Mouse (Mus musculus) ES-Bruce4 (cell line): ENCODE measurements around the gene Dnajc28. TPM values are rescaled to one million over a fixed set of nuclear protein-coding genes. Genes with fewer than 3 reads are reported as not detected.

Experiments used
- H3K27ac ChIP-seq: 2 replicates; pipeline ENCODE4 v1.5.1; 2012; ENCODE audit warnings: low read length, inconsistent platforms; ENCODE audit not compliant: insufficient read depth
- H3K27me3 ChIP-seq: 2 replicates; pipeline ENCODE4 v1.6.1; 2012; ENCODE audit warnings: mild to moderate bottlenecking, low read length, inconsistent platforms; ENCODE audit not compliant: control insufficient read depth, poor library complexity, insufficient read depth, severe bottlenecking
- H3K36me3 ChIP-seq: 2 replicates; pipeline ENCODE4 v1.6.1; 2012; ENCODE audit warnings: inconsistent platforms, mild to moderate bottlenecking, low read length, moderate library complexity; ENCODE audit not compliant: control insufficient read depth, poor library complexity, insufficient read depth, severe bottlenecking
- H3K4me1 ChIP-seq: one replicate; pipeline ENCODE4 v1.8.1; 2011; ENCODE audit warnings: low read length; ENCODE audit not compliant: control insufficient read depth, insufficient read depth
- H3K4me3 ChIP-seq: 2 replicates; pipeline ENCODE4 v1.5.1; 2011; ENCODE audit warnings: low read depth, mild to moderate bottlenecking, low read length
- H3K9ac ChIP-seq: 2 replicates; pipeline ENCODE4 v1.6.1; 2012; ENCODE audit warnings: low read depth, mild to moderate bottlenecking, inconsistent platforms; ENCODE audit not compliant: poor library complexity, severe bottlenecking
- H3K9me3 ChIP-seq: replicated peaks from 2 replicates; pipeline ENCODE4 v1.6.1; 2012; ENCODE audit warnings: mild to moderate bottlenecking, low read length, inconsistent platforms; ENCODE audit not compliant: control insufficient read depth, poor library complexity, insufficient read depth, severe bottlenecking
- CTCF ChIP-seq: IDR thresholded peaks from one replicate; pipeline ENCODE4 v1.8.1; 2011; ENCODE audit warnings: low read depth, low read length
- EP300 ChIP-seq: IDR thresholded peaks from 2 replicates; pipeline ENCODE4 v1.6.1; 2011; ENCODE audit warnings: low read depth, low read length; ENCODE audit not compliant: insufficient read depth
- POLR2A ChIP-seq: IDR thresholded peaks from one replicate; pipeline ENCODE4 v1.8.1; 2011; ENCODE audit warnings: low read length; ENCODE audit not compliant: insufficient read depth
- polyA plus RNA-seq: library from polyadenylated mRNA; stranded (reverse); fragments of >200 nt; gene quantifications from 2 replicates; pipeline ENCODE4 v1.2.4, GENCODE M21; 2011; ENCODE audit warnings: low read depth; ENCODE audit not compliant: missing spikeins, insufficient read depth, insufficient read length

Dnajc28 gene
- polyA plus RNA-seq, 1 experiment = 4.9 TPM

DNA sequence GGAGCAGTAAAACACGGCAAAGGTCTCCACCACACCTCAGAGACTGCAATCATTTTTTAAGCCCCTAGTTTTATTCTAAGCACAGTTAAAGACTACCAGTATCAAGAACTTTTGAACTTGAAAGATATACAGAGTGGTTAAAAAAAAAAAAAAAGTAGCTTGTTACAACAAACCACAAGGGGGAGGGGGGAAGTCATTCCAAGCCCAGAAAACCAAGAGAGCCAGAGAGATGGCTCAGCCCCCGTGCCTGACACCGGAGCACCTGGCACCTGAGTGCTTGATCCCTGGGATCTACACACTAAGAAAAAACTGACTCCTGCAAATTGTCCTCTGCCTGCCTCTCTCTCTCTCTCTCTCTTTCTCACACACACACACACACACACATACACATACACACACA lies 25.6 kb downstream of the Dnajc28 start:
- H3K9ac ChIP-seq = no peak overlapping the region
- no peaks in the 10 kb centered on the region for H3K36me3 ChIP-seq
- H3K4me1 ChIP-seq = no peaks in the 10 kb centered on the region
- H3K4me3 ChIP-seq = no peak overlapping the region
- H3K27ac ChIP-seq = no peak overlapping the region
- TF ChIP-seq CTCF = no peak
- TF ChIP-seq POLR2A = no peak
- TF ChIP-seq EP300 = no peak
- no peaks in the 10 kb centered on the region for H3K9me3 ChIP-seq
- no peaks in the 10 kb centered on the region for H3K27me3 ChIP-seq

DNA sequence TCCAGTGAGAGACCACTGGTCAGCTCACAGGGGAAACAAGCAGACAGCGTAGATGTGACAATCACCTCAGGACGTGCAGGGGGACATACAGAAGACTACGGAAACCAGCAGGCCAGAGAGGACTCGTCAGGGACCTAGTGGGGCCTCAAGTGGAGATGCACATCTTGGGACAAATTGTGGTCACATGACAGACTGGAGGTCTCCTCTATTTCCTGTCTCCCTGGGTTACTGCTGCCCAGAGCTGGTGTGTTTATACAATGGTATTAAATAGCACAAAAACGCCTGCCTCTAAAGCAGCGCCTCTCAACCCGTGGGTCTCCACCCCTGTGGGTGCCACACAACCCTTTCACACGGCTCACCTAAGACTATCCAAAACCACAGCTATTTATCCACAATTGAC lies 26.7 kb downstream of the Dnajc28 start:
- Histone ChIP-seq H3K36me3 (no peaks in the 10 kb centered on the region), H3K4me3 (no peak overlapping the region), H3K9me3 (no peaks in the 10 kb centered on the region), H3K9ac (no peak overlapping the region), H3K27ac (no peak overlapping the region), H3K4me1 (no peaks in the 10 kb centered on the region), H3K27me3 (no peaks in the 10 kb centered on the region)
- TF ChIP-seq POLR2A = no peak
- TF ChIP-seq CTCF = no peak
- no peak for TF ChIP-seq EP300

DNA sequence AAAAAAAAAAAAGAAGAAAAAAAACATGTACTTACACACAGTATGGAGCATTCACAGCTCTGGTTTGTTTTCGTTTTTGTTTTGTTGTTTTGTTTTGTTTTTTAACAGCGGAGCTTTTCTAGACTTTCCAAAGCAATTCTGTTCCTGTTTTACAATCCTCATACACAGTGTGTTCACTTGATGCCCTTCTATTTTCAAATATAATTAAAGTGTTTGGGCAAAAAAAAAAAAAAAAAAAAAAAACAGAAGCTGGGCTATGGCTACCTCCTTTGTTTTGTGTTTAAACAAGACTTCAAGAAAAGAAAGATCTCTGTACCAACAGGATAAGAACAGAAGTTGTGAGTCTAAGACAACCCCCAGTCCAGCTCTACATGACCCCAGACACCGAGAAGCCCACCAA lies 30.1 kb downstream of the Dnajc28 start:
- Histone ChIP-seq H3K27me3 (no peaks in the 10 kb centered on the region), H3K9ac (no peak overlapping the region), H3K4me1 (no peaks in the 10 kb centered on the region), H3K36me3 (peaks cover 3% of the 10 kb centered on the region; the same call in 1 of the 2 replicates), H3K9me3 (no peaks in the 10 kb centered on the region), H3K4me3 (no peak overlapping the region), H3K27ac (no peak overlapping the region)
- no peak for TF ChIP-seq POLR2A
- TF ChIP-seq EP300 = no peak
- TF ChIP-seq CTCF = no peak

DNA sequence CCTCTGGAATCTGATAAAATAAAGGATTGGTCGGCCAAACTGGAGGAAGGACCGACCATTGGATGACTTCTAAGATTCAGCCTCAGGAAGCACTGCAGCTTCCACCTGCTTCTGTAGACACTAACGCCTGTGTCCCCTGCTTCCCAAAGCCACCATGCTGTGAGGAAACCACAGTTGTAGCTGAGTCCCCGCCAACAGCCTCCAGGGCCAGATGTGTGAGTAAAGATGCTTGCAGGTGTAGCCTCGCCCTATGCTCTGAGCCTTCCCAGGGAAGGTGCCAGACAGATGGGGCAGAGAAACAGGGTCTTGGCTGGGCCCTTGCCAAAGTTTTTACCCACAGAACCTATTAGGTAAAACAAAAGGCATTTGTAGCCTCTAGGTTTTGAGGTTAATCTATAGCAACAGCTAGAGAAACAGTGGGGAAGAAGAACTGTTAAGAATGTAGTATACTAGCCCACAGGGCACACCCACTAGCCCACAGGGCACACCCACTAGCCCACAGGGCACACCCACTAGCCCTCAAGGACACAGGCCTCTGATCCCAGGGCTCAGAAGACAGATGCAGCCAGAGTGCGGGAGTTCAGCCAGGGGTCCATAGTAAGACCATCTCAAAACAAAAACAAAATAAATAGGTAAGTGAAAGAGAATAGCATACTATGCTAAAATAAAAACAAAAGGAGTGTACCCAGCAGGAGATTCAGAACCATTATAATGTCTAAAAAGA lies 30.9 kb downstream of the Dnajc28 start:
- H3K27ac ChIP-seq = no peak overlapping the region
- H3K4me3 ChIP-seq = no peak overlapping the region
- no peaks in the 10 kb centered on the region for H3K4me1 ChIP-seq
- no peaks in the 10 kb centered on the region for H3K27me3 ChIP-seq
- H3K9me3 ChIP-seq = no peaks in the 10 kb centered on the region
- peaks cover 3% of the 10 kb centered on the region; the same call in 1 of the 2 replicates for H3K36me3 ChIP-seq
- TF ChIP-seq POLR2A (no peak), EP300 (no peak)
- H3K9ac ChIP-seq = no peak overlapping the region

DNA sequence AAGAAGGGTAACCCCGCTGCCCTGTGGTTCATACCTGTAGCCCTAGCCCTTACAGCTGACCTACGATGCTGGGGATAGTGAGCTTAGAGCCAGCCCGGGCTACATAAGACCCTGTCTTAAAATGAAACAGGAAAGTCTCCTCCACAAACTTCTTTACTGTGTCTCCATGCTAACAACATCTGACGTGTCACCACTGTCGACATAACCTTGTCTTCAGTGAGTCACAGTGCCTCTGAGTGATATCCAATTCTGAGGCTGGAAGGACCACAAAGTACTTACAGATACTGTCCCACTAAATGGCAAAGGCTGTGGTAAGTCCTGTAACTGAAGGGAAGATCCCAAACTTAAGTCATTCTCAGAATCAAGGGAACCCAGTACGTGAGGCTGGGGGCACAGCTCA lies 32.6 kb downstream of the Dnajc28 start:
- Histone ChIP-seq H3K27me3 (no peaks in the 10 kb centered on the region), H3K9me3 (no peaks in the 10 kb centered on the region), H3K36me3 (peaks cover 6% of the 10 kb centered on the region; the same call in 1 of the 2 replicates), H3K4me1 (no peaks in the 10 kb centered on the region), H3K9ac (no peak overlapping the region), H3K27ac (no peak overlapping the region), H3K4me3 (no peak overlapping the region)
- TF ChIP-seq EP300 (no peak), POLR2A (no peak), CTCF (no peak)

DNA sequence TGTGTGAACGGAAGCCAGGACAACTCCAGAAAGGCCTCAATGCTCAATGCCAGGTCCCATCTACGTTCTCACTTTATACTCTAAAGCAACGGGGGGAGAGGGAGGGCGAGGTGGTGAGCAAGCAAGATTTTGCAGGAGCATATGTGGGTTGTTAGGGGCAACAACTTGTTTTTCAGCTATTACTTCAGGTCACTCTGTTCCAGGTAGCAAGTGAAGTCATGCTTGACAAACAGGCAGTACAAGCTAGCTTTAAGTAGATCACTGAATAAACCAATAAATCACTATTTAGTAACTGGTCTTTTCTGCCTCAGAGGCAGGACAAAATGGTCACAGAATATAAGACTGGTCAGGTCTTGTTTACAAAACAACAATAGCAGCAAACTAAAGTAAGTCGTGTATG lies 33.2 kb downstream of the Dnajc28 start:
- TF ChIP-seq CTCF = no peak
- TF ChIP-seq EP300 = no peak
- TF ChIP-seq POLR2A = no peak

More for the DNA sequence above, 33.2 kb downstream of the Dnajc28 start:
- H3K9me3 ChIP-seq = no peaks in the 10 kb centered on the region
- H3K27me3 ChIP-seq = no peaks in the 10 kb centered on the region
- no peak overlapping the region for H3K27ac ChIP-seq
- H3K36me3 ChIP-seq = peaks cover 8% of the 10 kb centered on the region; the same call in 1 of the 2 replicates
- no peak overlapping the region for H3K4me3 ChIP-seq
- no peak overlapping the region for H3K9ac ChIP-seq
- H3K4me1 ChIP-seq = no peaks in the 10 kb centered on the region
